Mouse (Mus musculus): ENCODE data around the gene Srcin1. TPM values are rescaled to one million over a fixed set of nuclear protein-coding genes. Genes with fewer than 3 reads are reported as not detected.

The Srcin1 gene
- polyA plus RNA-seq, 1 experiment = 7.0 TPM

DNA sequence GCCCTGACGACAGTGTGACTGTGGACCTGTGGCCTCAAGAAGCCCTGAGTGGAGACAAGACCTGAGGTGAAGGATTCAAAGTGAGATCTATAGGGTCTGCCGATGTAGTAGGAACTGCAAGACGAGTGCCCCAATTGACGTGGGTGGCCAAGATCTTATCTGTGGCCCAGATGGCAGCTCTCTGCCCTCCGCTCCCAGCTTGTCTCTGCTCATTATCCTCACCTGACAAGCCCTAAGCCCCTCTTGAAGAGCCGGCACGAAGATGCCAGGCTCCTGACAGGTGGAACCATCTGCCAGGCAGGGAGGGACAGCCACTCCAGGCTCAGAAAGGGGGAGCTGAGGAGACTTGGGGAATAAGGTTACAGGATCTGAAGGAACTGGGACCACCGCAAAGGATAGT lies 43.6 kb downstream of the Srcin1 start:
- H3K4me3 ChIP-seq (replicated peaks; ENCODE audit: extremely low read depth, low read depth, low read length) = no peak overlapping the region
- TF ChIP-seq POLR2A (IDR thresholded peaks at IDR 0.05; ENCODE audit: borderline replicate concordance, extremely low read depth, low read depth, low read length) = no peak
- no peak for TF ChIP-seq CTCF (IDR thresholded peaks at IDR 0.05; ENCODE audit: insufficient read depth, low read length)
- 19% methylated on average over 8 of the region's 8 CpGs for WGBS
- no peak for DNase-seq
- H3K4me1 ChIP-seq (ENCODE audit: control insufficient read depth, insufficient read depth, low read length) = peaks cover 6% of the 10 kb centered on the region; the same call in 1 of the 2 replicates

DNA sequence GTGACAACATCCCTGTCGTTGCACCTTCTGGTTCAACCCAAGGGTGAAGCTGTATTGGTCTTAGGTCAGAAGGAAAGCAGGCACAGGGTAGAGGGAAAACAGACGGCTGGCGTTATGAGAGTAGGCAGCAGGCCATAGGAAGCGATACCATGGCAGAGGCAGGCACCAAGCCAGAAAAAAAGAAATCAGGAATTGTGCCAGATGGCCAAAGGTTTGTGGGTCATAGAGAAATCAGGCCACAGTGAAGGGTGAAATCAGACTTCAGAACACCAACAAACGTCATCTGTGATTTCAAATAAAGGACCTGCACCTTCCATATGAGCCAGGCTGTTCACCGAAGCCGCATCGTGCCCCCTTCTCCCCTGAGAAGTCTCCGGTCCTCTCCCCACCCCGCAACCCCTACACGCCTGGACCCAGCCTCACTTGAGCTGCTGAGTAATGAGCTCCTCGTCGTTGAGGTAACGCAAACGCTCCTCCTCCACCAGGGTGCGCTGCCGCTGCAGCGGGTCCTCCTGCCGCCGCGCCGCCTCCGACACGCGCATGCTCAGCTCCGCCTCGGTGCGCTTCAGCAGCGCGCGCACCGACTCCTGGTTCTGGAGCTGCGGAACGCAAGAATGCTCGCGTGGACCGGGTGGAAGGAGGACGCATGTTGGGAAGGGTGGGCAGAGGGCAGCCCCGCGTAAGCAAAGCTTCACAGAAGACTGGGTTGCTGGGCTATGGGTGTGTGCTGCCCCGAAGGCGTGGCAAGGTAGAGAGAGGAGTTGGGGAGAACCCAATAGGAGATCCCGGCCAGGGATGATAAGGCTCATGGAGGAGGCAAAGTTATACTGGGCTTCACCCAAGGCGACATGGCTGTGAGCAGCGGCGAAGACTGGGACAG lies 44.4 kb downstream of the Srcin1 start:
- TF ChIP-seq CTCF (IDR thresholded peaks at IDR 0.05; ENCODE audit: insufficient read depth, low read length) (peak; percentile 84), POLR2A (IDR thresholded peaks at IDR 0.05; ENCODE audit: borderline replicate concordance, extremely low read depth, low read depth, low read length) (no peak)
- H3K4me1 ChIP-seq (ENCODE audit: control insufficient read depth, insufficient read depth, low read length) = peaks cover 3% of the 10 kb centered on the region; the same call in 1 of the 2 replicates
- WGBS = 6% methylated on average over 46 of the region's 46 CpGs
- DNase-seq = peak; percentile 87
- H3K4me3 ChIP-seq (replicated peaks; ENCODE audit: extremely low read depth, low read depth, low read length) = peak overlapping the region; percentile 71

DNA sequence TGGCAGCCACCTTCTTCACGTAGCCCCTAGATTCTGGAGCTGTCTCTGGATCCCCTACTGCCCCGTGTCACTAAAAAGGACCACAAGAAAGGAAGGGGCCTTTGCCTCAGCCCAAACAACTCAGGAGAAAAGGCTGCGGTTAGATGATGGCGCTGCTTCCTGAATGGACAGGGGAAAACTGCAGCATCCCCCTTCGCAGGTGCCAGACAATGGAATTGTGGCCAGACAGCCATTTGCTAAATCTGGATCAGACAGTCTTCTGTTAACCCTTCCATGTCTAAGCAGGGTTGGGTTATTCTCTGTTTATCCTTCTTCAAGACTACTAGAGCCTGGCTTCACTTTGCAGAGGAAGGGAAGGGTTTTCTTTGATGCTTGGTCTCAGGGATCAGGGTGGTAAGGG lies 45.0 kb downstream of the Srcin1 start:
- DNase-seq = no peak
- 53% methylated on average over 5 of the region's 5 CpGs for WGBS
- peaks cover 3% of the 10 kb centered on the region; the same call in 1 of the 2 replicates for H3K4me1 ChIP-seq (ENCODE audit: control insufficient read depth, insufficient read depth, low read length)
- H3K4me3 ChIP-seq (replicated peaks; ENCODE audit: extremely low read depth, low read depth, low read length) = no peak overlapping the region
- TF ChIP-seq POLR2A (IDR thresholded peaks at IDR 0.05; ENCODE audit: borderline replicate concordance, extremely low read depth, low read depth, low read length) (no peak), CTCF (IDR thresholded peaks at IDR 0.05; ENCODE audit: insufficient read depth, low read length) (no peak)

DNA sequence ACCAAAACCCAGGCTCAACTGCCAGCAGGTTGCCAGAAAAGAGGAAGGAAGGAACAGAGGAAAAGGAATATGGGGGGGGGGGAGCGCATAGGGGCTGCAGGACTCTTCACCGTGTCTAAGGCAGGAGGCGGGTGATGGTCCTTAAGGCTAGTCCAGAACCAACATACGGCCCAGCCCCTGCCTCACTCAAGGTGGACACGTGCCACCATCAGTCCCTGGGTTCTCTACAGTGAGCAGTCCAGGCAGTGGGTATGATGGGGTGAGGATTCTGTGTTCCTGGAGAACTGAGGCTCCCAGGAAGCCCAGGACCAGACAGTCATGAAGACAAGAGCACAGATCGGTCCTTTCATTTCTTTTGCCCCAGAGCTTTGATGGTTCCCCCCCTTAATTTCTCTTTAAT lies 45.9 kb downstream of the Srcin1 start:
- Histone ChIP-seq H3K4me1 (ENCODE audit: control insufficient read depth, insufficient read depth, low read length) (peaks cover 3% of the 10 kb centered on the region; the same call in 1 of the 2 replicates), H3K4me3 (replicated peaks; ENCODE audit: extremely low read depth, low read depth, low read length) (no peak overlapping the region)
- DNase-seq = no peak
- WGBS = 83% methylated on average over 5 of the region's 6 CpGs
- TF ChIP-seq CTCF (IDR thresholded peaks at IDR 0.05; ENCODE audit: insufficient read depth, low read length) = no peak
- TF ChIP-seq POLR2A (IDR thresholded peaks at IDR 0.05; ENCODE audit: borderline replicate concordance, extremely low read depth, low read depth, low read length) = no peak

DNA sequence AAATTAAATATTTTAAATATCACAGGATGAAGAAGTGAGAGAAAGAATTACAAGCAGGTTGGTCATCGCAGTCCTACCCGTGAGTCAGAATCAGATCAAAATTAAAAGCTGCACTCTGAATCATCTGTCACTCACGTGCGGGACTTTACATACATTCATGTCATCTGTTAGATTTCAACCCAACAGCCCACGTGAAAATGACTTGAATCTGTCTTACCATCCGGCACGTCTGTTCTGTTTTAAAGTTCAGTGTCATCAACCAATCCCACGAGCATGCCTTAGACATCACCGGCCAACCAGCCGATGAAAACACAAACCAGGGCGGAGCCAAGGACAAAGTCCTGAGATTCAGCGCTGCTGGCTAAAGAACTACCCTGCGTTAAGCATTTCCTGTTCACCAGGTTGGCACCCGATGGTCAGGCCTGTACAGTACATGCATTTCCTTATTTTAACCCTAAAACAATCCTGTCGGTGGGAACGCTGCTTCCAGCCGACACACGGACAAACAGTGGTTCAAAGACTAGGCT lies 47.6 kb downstream of the Srcin1 start:
- peaks cover 3% of the 10 kb centered on the region; the same call in 1 of the 2 replicates for H3K4me1 ChIP-seq (ENCODE audit: control insufficient read depth, insufficient read depth, low read length)
- no peak for DNase-seq
- TF ChIP-seq CTCF (IDR thresholded peaks at IDR 0.05; ENCODE audit: insufficient read depth, low read length) (no peak), POLR2A (IDR thresholded peaks at IDR 0.05; ENCODE audit: borderline replicate concordance, extremely low read depth, low read depth, low read length) (no peak)
- H3K4me3 ChIP-seq (replicated peaks; ENCODE audit: extremely low read depth, low read depth, low read length) = no peak overlapping the region
- WGBS = 70% methylated on average over 18 of the region's 18 CpGs

DNA sequence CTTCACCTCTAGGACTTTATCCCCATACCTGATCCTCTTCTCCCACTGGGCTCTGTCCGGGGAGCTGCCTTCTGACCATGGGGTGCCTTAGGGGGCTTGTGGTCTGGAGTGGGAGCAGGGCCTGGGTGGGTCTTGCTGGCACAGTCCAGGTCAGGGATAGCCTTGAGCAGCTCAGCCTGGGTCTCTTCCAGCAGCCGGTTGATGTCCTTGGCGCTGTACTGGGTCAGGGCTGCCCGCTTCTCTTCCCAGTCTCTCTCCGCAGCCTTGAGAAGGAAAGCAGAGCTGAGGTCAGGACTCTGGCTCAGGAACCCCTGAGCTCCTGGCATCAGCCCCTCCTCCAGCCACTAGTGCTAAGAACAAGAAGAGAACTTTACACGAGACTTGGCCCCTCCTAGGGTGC lies 50.7 kb downstream of the Srcin1 start:
- DNase-seq = no peak
- Histone ChIP-seq H3K4me3 (replicated peaks; ENCODE audit: extremely low read depth, low read depth, low read length) (no peak overlapping the region), H3K4me1 (ENCODE audit: control insufficient read depth, insufficient read depth, low read length) (no peaks in the 10 kb centered on the region)
- TF ChIP-seq POLR2A (IDR thresholded peaks at IDR 0.05; ENCODE audit: borderline replicate concordance, extremely low read depth, low read depth, low read length) (no peak), CTCF (IDR thresholded peaks at IDR 0.05; ENCODE audit: insufficient read depth, low read length) (no peak)
- WGBS = 84% methylated on average over 6 of the region's 6 CpGs

DNA sequence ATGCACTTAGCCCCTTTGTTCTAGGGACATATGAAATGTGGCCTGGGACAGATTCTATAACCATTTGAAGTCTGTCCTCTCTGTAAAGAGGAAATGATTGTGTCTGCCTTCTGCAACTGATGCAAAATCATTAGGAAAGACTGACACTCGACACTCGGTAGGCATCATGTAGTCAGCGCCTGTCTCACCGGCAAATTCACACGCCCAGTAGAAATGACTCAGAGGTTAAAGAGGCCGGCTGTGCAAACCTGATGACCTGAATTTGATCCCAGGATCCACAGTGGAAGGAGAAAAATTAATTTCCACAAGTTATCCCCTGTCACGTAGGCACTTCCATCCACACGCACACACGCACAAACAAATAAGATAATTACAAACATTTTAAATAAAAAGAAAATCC lies 51.7 kb downstream of the Srcin1 start:
- TF ChIP-seq POLR2A (IDR thresholded peaks at IDR 0.05; ENCODE audit: borderline replicate concordance, extremely low read depth, low read depth, low read length) (no peak), CTCF (IDR thresholded peaks at IDR 0.05; ENCODE audit: insufficient read depth, low read length) (no peak)
- DNase-seq = no peak
- Histone ChIP-seq H3K4me1 (ENCODE audit: control insufficient read depth, insufficient read depth, low read length) (no peaks in the 10 kb centered on the region), H3K4me3 (replicated peaks; ENCODE audit: extremely low read depth, low read depth, low read length) (no peak overlapping the region)
- 50% methylated on average over 9 of the region's 9 CpGs for WGBS

DNA sequence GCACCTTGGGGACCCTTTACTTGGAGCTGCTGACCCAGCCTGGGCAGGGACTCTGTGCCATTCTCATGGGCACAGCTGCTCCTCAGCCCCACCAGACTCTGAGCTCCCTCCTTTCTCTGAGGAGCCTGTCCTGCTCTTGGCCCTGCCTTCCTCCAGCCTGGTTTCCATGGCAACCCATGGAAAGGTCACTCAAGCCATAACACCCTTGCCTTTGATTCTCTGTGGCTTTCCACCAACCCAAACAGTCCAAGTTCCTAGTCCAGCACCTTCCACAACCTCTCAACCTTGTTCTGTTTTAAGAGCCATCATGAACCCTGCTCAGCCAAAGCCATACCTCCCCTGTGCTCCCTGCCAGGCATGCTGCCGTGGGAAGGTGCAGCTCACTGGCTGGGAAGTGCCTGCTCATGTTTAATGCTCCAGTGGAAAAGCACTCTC lies 52.1 kb downstream of the Srcin1 start:
- DNase-seq = peak; percentile 34
- 14% methylated on average over 1 of the region's 1 CpGs for WGBS
- no peak for TF ChIP-seq POLR2A (IDR thresholded peaks at IDR 0.05; ENCODE audit: borderline replicate concordance, extremely low read depth, low read depth, low read length)
- no peak for TF ChIP-seq CTCF (IDR thresholded peaks at IDR 0.05; ENCODE audit: insufficient read depth, low read length)

DNA sequence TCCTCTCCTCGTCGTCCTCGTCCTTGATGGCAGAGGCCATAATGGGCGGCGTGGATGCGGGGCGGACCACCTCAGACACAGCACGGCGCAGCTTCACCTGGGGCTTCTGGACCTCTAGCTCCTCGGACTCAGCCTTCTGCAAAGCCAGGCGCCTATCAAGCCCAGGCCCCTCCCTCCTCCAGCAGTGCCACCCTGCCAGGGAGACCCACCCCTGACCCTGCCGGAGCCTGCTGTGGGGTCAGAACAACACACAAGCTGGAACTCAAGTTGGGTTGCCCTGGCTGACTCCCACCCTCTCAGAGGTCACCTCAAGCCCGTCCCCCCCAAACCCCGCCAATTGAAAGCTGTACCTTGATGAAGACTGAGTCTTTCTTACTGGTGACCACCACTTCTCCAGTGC lies 52.9 kb downstream of the Srcin1 start:
- Histone ChIP-seq H3K4me1 (ENCODE audit: control insufficient read depth, insufficient read depth, low read length) (no peaks in the 10 kb centered on the region), H3K4me3 (replicated peaks; ENCODE audit: extremely low read depth, low read depth, low read length) (no peak overlapping the region)
- DNase-seq = no peak
- WGBS = 85% methylated on average over 14 of the region's 14 CpGs
- no peak for TF ChIP-seq POLR2A (IDR thresholded peaks at IDR 0.05; ENCODE audit: borderline replicate concordance, extremely low read depth, low read depth, low read length)
- TF ChIP-seq CTCF (IDR thresholded peaks at IDR 0.05; ENCODE audit: insufficient read depth, low read length) = no peak

More for the DNA sequence above, 52.1 kb downstream of the Srcin1 start:
- Histone ChIP-seq H3K4me3 (replicated peaks; ENCODE audit: extremely low read depth, low read depth, low read length) (no peak overlapping the region), H3K4me1 (ENCODE audit: control insufficient read depth, insufficient read depth, low read length) (no peaks in the 10 kb centered on the region)

Measured in lung, adult 2 months (tissue).